Mouse (Mus musculus) intestine, embryonic 15.5 days (tissue): ENCODE results near the gene Dlg3. TPM values are rescaled to one million over a fixed set of nuclear protein-coding genes. Genes with fewer than 3 reads are reported as not detected.

Experiments
- ATAC-seq: fragments of 200-750 bp; cut with Nextera tagmentation; 2 replicates; pipeline ENCODE4 v1.8.0; 2017; ENCODE audit warnings: moderate TSS enrichment, moderate library complexity
- H3K27ac ChIP-seq: fragments of 300-500 bp; sonication (generic); 2 replicates; pipeline ENCODE4 v1.5.1; 2015; ENCODE audit warnings: mild to moderate bottlenecking, inconsistent platforms
- H3K27me3 ChIP-seq: fragments of 300-500 bp; sonication (generic); replicated peaks from 2 replicates; pipeline ENCODE4 v1.6.1; 2015; ENCODE audit warnings: inconsistent platforms
- H3K36me3 ChIP-seq: fragments of 300-500 bp; sonication (generic); 2 replicates; pipeline ENCODE4 v1.6.1; 2015; ENCODE audit warnings: inconsistent platforms
- H3K4me1 ChIP-seq: fragments of 300-500 bp; sonication (generic); replicated peaks from 2 replicates; pipeline ENCODE4 v1.6.1; 2015; ENCODE audit warnings: inconsistent platforms
- H3K4me2 ChIP-seq: fragments of 300-500 bp; sonication (generic); replicated peaks from 2 replicates; pipeline ENCODE4 v1.6.1; 2015; ENCODE audit warnings: mild to moderate bottlenecking, inconsistent platforms
- H3K4me3 ChIP-seq: fragments of 300-500 bp; sonication (generic); replicated peaks from 2 replicates; pipeline ENCODE4 v1.5.1; 2015; ENCODE audit warnings: inconsistent platforms
- H3K9ac ChIP-seq: fragments of 300-500 bp; sonication (generic); 2 replicates; pipeline ENCODE4 v1.6.1; 2015; ENCODE audit warnings: inconsistent platforms
- H3K9me3 ChIP-seq: fragments of 300-500 bp; sonication (generic); 2 replicates; pipeline ENCODE4 v1.6.1; 2016; ENCODE audit warnings: inconsistent platforms
- WGBS: fragments of 180-500 bp; shearing (Covaris S2); methylation state at CpG from one replicate; pipeline ENCODE4 v1.1.7; 2015; 5-methylcytosine and 5-hydroxymethylcytosine counted together
- polyA plus RNA-seq: library from polyadenylated mRNA; unstranded; fragments of >200 nt; fragmentation: Nextera tagmentation; extraction: Ambion mirVana; gene quantifications from 2 replicates; pipeline ENCODE4 v1.2.1, GENCODE M21; 2015

Gene Dlg3
- polyA plus RNA-seq, 1 experiment from 2014 or later, result 2.5 TPM

- 37% methylated on average over 2 of the region's 2 CpGs for WGBS
- Histone ChIP-seq H3K4me2 (no peak overlapping the region), H3K27ac (no peak overlapping the region), H3K4me1 (0 out of 2 replicates have a peak, but pooled peaks cover 2% of the 10 kb centered on the region), H3K27me3 (no peaks in the 10 kb centered on the region), H3K9me3 (no peaks in the 10 kb centered on the region), H3K36me3 (no peaks in the 10 kb centered on the region), H3K4me3 (no peak overlapping the region), H3K9ac (no peak overlapping the region)
- no peak for ATAC-seq
Measured at GRCm38 (mm10) chrX:100800643-100801042, 33.1 kb downstream of the Dlg3 start.

- H3K4me3 ChIP-seq, result no peak overlapping the region
- H3K27ac ChIP-seq, result peak overlapping the region; percentile 32; the same call in 1 of the 2 replicates
- no peaks in the 10 kb centered on the region for H3K36me3 ChIP-seq
- H3K27me3 ChIP-seq, result no peaks in the 10 kb centered on the region
- no peaks in the 10 kb centered on the region for H3K9me3 ChIP-seq
- no peak overlapping the region for H3K9ac ChIP-seq
- no peak overlapping the region for H3K4me2 ChIP-seq
- WGBS, result 53% methylated on average over 6 of the region's 6 CpGs
- peak; percentile 70 for ATAC-seq
- H3K4me1 ChIP-seq, result 0 out of 2 replicates have a peak, but pooled peaks cover 2% of the 10 kb centered on the region
Measured at GRCm38 (mm10) chrX:100802034-100802433, 34.5 kb downstream of the Dlg3 start.

GRCm38 (mm10) chrX:100811129-100811528, 43.6 kb downstream of the Dlg3 start:
- Histone ChIP-seq H3K4me2 (no peak overlapping the region), H3K9me3 (no peaks in the 10 kb centered on the region), H3K9ac (no peak overlapping the region), H3K36me3 (no peaks in the 10 kb centered on the region), H3K4me3 (no peak overlapping the region), H3K4me1 (no peaks in the 10 kb centered on the region), H3K27me3 (no peaks in the 10 kb centered on the region), H3K27ac (no peak overlapping the region)
- ATAC-seq, result no peak
- WGBS, result 78% methylated on average over 4 of the region's 4 CpGs

- Histone ChIP-seq H3K27me3 (no peaks in the 10 kb centered on the region), H3K9ac (no peak overlapping the region), H3K4me2 (no peak overlapping the region), H3K4me3 (no peak overlapping the region), H3K36me3 (no peaks in the 10 kb centered on the region), H3K9me3 (no peaks in the 10 kb centered on the region), H3K4me1 (no peaks in the 10 kb centered on the region), H3K27ac (no peak overlapping the region)
- WGBS, result 89% methylated on average over 8 of the region's 8 CpGs
- no peak for ATAC-seq
Measured at GRCm38 (mm10) chrX:100814139-100814538, 46.6 kb downstream of the Dlg3 start.

- Histone ChIP-seq H3K9me3 (no peaks in the 10 kb centered on the region), H3K4me3 (no peak overlapping the region), H3K9ac (no peak overlapping the region), H3K36me3 (no peaks in the 10 kb centered on the region), H3K4me2 (no peak overlapping the region), H3K27me3 (no peaks in the 10 kb centered on the region), H3K27ac (no peak overlapping the region), H3K4me1 (no peaks in the 10 kb centered on the region)
- no peak for ATAC-seq
- WGBS, result 81% methylated on average over 7 of the region's 7 CpGs
Measured at GRCm38 (mm10) chrX:100815766-100816165, 48.2 kb downstream of the Dlg3 start.

GRCm38 (mm10) chrX:100818681-100819080, 51.2 kb downstream of the Dlg3 start:
- no peak overlapping the region for H3K4me3 ChIP-seq
- no peaks in the 10 kb centered on the region for H3K36me3 ChIP-seq
- H3K27ac ChIP-seq, result no peak overlapping the region
- H3K9ac ChIP-seq, result no peak overlapping the region
- ATAC-seq, result no peak
- WGBS, result 79% methylated on average over 9 of the region's 9 CpGs
- H3K9me3 ChIP-seq, result no peaks in the 10 kb centered on the region
- no peak overlapping the region for H3K4me2 ChIP-seq
- no peaks in the 10 kb centered on the region; the same call in 1 of the 2 replicates for H3K27me3 ChIP-seq
- no peaks in the 10 kb centered on the region for H3K4me1 ChIP-seq

GRCm38 (mm10) chrX:100821149-100821548, 53.6 kb downstream of the Dlg3 start:
- no peak overlapping the region for H3K4me2 ChIP-seq
- no peak overlapping the region for H3K9ac ChIP-seq
- H3K4me1 ChIP-seq, result no peaks in the 10 kb centered on the region
- H3K27me3 ChIP-seq, result peaks cover under 1% of the 10 kb centered on the region; the same call in 1 of the 2 replicates
- no peaks in the 10 kb centered on the region for H3K9me3 ChIP-seq
- H3K27ac ChIP-seq, result no peak overlapping the region
- 80% methylated on average over 1 of the region's 1 CpGs for WGBS
- no peak overlapping the region for H3K4me3 ChIP-seq
- H3K36me3 ChIP-seq, result no peaks in the 10 kb centered on the region
- ATAC-seq, result no peak

- no peak overlapping the region for H3K4me3 ChIP-seq
- H3K27me3 ChIP-seq, result peaks cover 3% of the 10 kb centered on the region; the same call in 1 of the 2 replicates
- H3K27ac ChIP-seq, result no peak overlapping the region
- WGBS, result 55% methylated on average over 1 of the region's 1 CpGs
- H3K9ac ChIP-seq, result no peak overlapping the region
- H3K36me3 ChIP-seq, result no peaks in the 10 kb centered on the region
- H3K4me2 ChIP-seq, result no peak overlapping the region
- no peak for ATAC-seq
- no peaks in the 10 kb centered on the region for H3K9me3 ChIP-seq
- no peaks in the 10 kb centered on the region for H3K4me1 ChIP-seq
Measured at GRCm38 (mm10) chrX:100825557-100825956, 58.0 kb downstream of the Dlg3 start.

GRCm38 (mm10) chrX:100832806-100833205, 65.3 kb downstream of the Dlg3 start:
- Histone ChIP-seq H3K9ac (no peak overlapping the region), H3K27ac (no peak overlapping the region), H3K9me3 (no peaks in the 10 kb centered on the region), H3K4me3 (no peak overlapping the region), H3K36me3 (no peaks in the 10 kb centered on the region), H3K4me1 (no peaks in the 10 kb centered on the region), H3K27me3 (no peaks in the 10 kb centered on the region), H3K4me2 (no peak overlapping the region)
- no peak for ATAC-seq
- WGBS, result 88% methylated on average over 2 of the region's 2 CpGs

- Histone ChIP-seq H3K4me1 (no peaks in the 10 kb centered on the region), H3K9ac (no peak overlapping the region), H3K27me3 (no peaks in the 10 kb centered on the region), H3K4me3 (no peak overlapping the region), H3K9me3 (no peaks in the 10 kb centered on the region), H3K27ac (no peak overlapping the region), H3K4me2 (no peak overlapping the region), H3K36me3 (no peaks in the 10 kb centered on the region)
- ATAC-seq, result no peak
Measured at GRCm38 (mm10) chrX:100839211-100839610, 71.7 kb downstream of the Dlg3 start.

Other genes with a start within 250 kb of the Dlg3 start
- not detected in 2 replicates for gene Dgat2l6, start 242.9 kb upstream of the Dlg3 start, polyA plus RNA-seq
- not detected in 2 replicates for gene Awat1, start 195.5 kb upstream of the Dlg3 start, polyA plus RNA-seq
- 0.16 and 0.24 TPM in 2 replicates for gene P2ry4, start 172.9 kb upstream of the Dlg3 start, polyA plus RNA-seq
- not detected in 2 replicates for gene Arr3, start 162.2 kb upstream of the Dlg3 start, polyA plus RNA-seq
- 21.5 and 22.4 TPM in 2 replicates for gene Kif4, start 142.0 kb upstream of the Dlg3 start, polyA plus RNA-seq
- gene Pdzd11, start 141.2 kb upstream of the Dlg3 start, polyA plus RNA-seq, result 77.3 and 79.7 TPM in 2 replicates
- gene Gdpd2, start 37.8 kb upstream of the Dlg3 start, polyA plus RNA-seq, result 0.50 and 1.3 TPM in 2 replicates